Mouse (Mus musculus): ENCODE measurements around the gene Tnfrsf13b.

- no peak for TF ChIP-seq POLR2A (IDR thresholded peaks at IDR 0.05; ENCODE audit: borderline replicate concordance, extremely low read depth, low read depth, low read length)
- no peak for TF ChIP-seq CTCF (IDR thresholded peaks at IDR 0.05; ENCODE audit: insufficient read depth, low read length)
Observed at GRCm38 (mm10) chr11:61127421-61128055, 983 bp downstream of the Tnfrsf13b start.

All from lung, adult 2 months (tissue).